Mouse (Mus musculus) liver, embryonic 12.5 days (tissue): ENCODE measurements around the gene Dnaic1. TPM values are rescaled to one million over a fixed set of nuclear protein-coding genes. Genes with fewer than 3 reads are reported as not detected.

ENCODE experiments used
- ATAC-seq: fragments of 200-750 bp; cut with Nextera tagmentation; 2 replicates; pipeline ENCODE4 v1.8.0; 2017; ENCODE audit warnings: moderate number of reproducible peaks, mild to moderate bottlenecking, moderate library complexity
- H3K27ac ChIP-seq: fragments of 300-500 bp; sonication (generic); 2 replicates; pipeline ENCODE4 v1.5.1; 2016; ENCODE audit warnings: mild to moderate bottlenecking
- H3K27me3 ChIP-seq: fragments of 300-500 bp; sonication (generic); replicated peaks from 2 replicates; pipeline ENCODE4 v1.6.1; 2016; ENCODE audit warnings: mild to moderate bottlenecking, moderate library complexity
- H3K36me3 ChIP-seq: fragments of 300-500 bp; sonication (generic); 2 replicates; pipeline ENCODE4 v1.6.1; 2016; ENCODE audit warnings: mild to moderate bottlenecking, moderate library complexity
- H3K4me1 ChIP-seq: fragments of 300-500 bp; sonication (generic); 2 replicates; pipeline ENCODE4 v1.6.1; 2016
- H3K4me2 ChIP-seq: fragments of 300-500 bp; sonication (generic); 2 replicates; pipeline ENCODE4 v1.6.1; 2016; ENCODE audit warnings: mild to moderate bottlenecking, moderate library complexity
- H3K4me3 ChIP-seq: fragments of 300-500 bp; sonication (generic); 2 replicates; pipeline ENCODE4 v1.5.1; 2016; ENCODE audit warnings: mild to moderate bottlenecking, moderate library complexity
- H3K9ac ChIP-seq: fragments of 300-500 bp; sonication (generic); 2 replicates; pipeline ENCODE4 v1.6.1; 2016; ENCODE audit warnings: mild to moderate bottlenecking, moderate library complexity
- H3K9me3 ChIP-seq: fragments of 300-500 bp; sonication (generic); replicated peaks from 2 replicates; pipeline ENCODE4 v1.6.1; 2016; ENCODE audit warnings: mild to moderate bottlenecking, moderate library complexity
- WGBS: fragments of 180-500 bp; shearing (Covaris S2); methylation state at CpG from one replicate; pipeline ENCODE4 v1.1.7; 2016; ENCODE audit not compliant: insufficient replicate concordance; 5-methylcytosine and 5-hydroxymethylcytosine counted together
- polyA plus RNA-seq: library from polyadenylated mRNA; unstranded; fragments of >200 nt; fragmentation: Nextera tagmentation; extraction: Ambion mirVana; gene quantifications from 2 replicates; pipeline ENCODE4 v1.2.1, GENCODE M21; 2016

The Dnaic1 gene
- polyA plus RNA-seq, 1 experiment from 2014 or later, result 0.51 TPM

DNA sequence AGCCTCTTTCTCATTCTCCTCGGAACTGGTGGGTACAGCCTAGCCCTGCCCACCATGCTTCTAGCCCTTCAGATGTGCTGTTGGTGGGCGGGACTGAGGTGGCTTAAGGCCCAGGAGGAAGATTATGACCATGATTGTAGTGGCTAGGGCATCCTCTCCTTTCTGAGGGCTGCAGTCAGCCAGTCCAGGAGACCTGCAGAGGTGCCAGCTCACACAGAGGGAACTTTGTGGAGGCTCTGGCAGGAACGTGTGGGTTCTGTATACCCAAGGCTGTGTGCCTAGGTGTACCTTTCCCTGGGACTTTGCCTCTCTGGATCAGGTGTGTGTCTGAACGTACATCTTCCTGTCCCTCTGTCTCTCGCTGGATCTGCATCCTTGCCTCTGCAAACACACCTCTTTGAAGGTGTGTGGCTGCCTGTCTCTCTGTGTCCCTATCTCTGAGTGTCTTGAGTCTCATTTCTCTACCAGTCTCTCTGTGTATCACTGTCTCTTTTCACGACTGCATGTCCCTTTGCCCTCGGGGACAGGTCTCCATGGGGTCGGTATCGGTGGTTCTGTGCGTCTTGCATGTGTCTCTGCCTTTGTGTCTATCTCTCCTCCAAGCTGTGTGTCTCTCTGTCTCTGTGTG, 69.8 kb downstream of the Dnaic1 start:
- peak overlapping the region; percentile 52 for H3K4me3 ChIP-seq
- WGBS, result 25% methylated on average over 10 of the region's 10 CpGs
- peak overlapping the region; percentile 80 for H3K4me2 ChIP-seq
- H3K27me3 ChIP-seq, result peaks cover 51% of the 10 kb centered on the region
- ATAC-seq, result no peak; the same call in 1 of the 2 replicates
- peaks cover 21% of the 10 kb centered on the region for H3K4me1 ChIP-seq
- peak overlapping the region; percentile 67 for H3K9ac ChIP-seq
- H3K36me3 ChIP-seq, result no peaks in the 10 kb centered on the region
- H3K27ac ChIP-seq, result peak overlapping the region; percentile 32; the same call in 1 of the 2 replicates
- H3K9me3 ChIP-seq, result no peaks in the 10 kb centered on the region

GRCm38 (mm10) chr4:41639913-41640507, 70.4 kb downstream of the Dnaic1 start, which contains the start of gene Enho:
TSS of gene Enho (minus strand) at chr4:41640324.
- Histone ChIP-seq H3K9ac (peak within 1 kb of the TSS; percentile 67), H3K4me2 (peak within 1 kb of the TSS; percentile 80), H3K27me3 (peaks cover 47% of the 10 kb centered on the region), H3K4me1 (peaks cover 21% of the 10 kb centered on the region), H3K9me3 (no peaks in the 10 kb centered on the region), H3K27ac (peak within 1 kb of the TSS; percentile 32; the same call in 1 of the 2 replicates), H3K4me3 (peak within 1 kb of the TSS; percentile 52), H3K36me3 (no peaks in the 10 kb centered on the region)
- ATAC-seq, result peak; percentile 89
- under 1% methylated on average over 69 of the region's 74 CpGs for WGBS

DNA sequence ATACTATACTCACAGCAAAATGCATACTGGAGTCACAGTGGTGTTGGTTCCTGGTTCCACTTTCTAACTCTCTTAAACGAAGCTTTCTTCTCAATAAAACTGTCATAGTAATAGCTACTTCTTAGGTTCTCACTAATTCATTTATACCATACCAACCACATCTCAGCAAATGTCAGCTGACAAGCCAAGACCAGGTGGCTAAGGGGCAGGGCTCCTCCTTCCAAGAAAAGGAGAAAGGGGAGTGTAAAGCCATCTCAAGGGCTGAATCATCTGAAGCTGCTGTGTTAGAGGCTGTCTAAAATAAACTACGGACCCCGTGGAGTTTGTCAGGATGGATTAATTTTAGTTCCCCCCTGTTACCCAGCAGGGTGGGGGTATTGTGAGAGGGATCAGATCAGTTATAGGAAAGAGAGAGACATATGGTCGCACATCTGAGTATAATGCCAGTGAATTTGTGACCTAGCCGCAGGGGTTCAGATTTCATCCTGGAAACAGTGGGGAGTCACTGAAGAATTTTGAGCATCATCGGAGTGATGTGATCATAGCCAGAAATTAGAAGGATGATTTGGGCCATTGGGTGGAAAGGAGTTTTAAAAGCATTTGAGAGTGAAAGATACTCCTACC, 71.7 kb downstream of the Dnaic1 start:
- Histone ChIP-seq H3K4me3 (no peak overlapping the region), H3K36me3 (no peaks in the 10 kb centered on the region), H3K9ac (no peak overlapping the region), H3K4me2 (no peak overlapping the region), H3K9me3 (no peaks in the 10 kb centered on the region), H3K27me3 (peaks cover 37% of the 10 kb centered on the region), H3K4me1 (peaks cover 15% of the 10 kb centered on the region), H3K27ac (no peak overlapping the region)
- 71% methylated on average over 6 of the region's 6 CpGs for WGBS
- ATAC-seq, result no peak

GRCm38 (mm10) chr4:41645488-41645887, 75.9 kb downstream of the Dnaic1 start:
- Histone ChIP-seq H3K36me3 (no peaks in the 10 kb centered on the region), H3K9ac (no peak overlapping the region), H3K4me3 (no peak overlapping the region), H3K4me1 (peaks cover 22% of the 10 kb centered on the region), H3K4me2 (no peak overlapping the region), H3K27me3 (no peaks in the 10 kb centered on the region; the same call in 1 of the 2 replicates), H3K9me3 (no peaks in the 10 kb centered on the region), H3K27ac (no peak overlapping the region)
- ATAC-seq, result no peak
- 17% methylated on average over 5 of the region's 5 CpGs for WGBS

DNA sequence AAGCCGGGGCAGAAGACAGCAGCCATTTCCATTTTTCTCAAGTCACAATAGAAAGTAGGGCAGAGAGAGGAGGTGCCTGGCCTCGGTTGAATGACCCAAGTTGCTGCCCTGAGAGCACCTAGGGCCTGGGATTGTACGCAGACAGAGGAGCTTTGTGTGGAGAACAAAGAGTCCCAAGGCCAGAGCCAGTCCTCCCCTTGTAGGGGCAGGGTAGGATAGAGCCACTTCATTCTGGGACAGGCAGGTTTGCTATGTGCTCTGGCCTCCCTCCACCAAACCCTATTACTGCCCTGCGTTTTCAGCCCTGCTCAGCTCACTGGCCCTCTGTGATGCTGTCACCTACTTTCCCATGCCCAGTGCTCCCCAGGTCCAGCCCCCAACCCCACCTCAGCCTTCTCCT, 78.6 kb downstream of the Dnaic1 start:
- WGBS, result 54% methylated on average over 4 of the region's 4 CpGs
- no peaks in the 10 kb centered on the region for H3K9me3 ChIP-seq
- H3K27ac ChIP-seq, result peak overlapping the region; percentile 46; the same call in 1 of the 2 replicates
- H3K4me3 ChIP-seq, result no peak overlapping the region
- peaks cover 18% of the 10 kb centered on the region for H3K4me1 ChIP-seq
- peak overlapping the region; percentile 27; the same call in 1 of the 2 replicates for H3K4me2 ChIP-seq
- H3K27me3 ChIP-seq, result 0 out of 2 replicates have a peak, but pooled peaks cover 3% of the 10 kb centered on the region
- no peak for ATAC-seq
- no peaks in the 10 kb centered on the region for H3K36me3 ChIP-seq
- H3K9ac ChIP-seq, result no peak overlapping the region; the same call in 1 of the 2 replicates

GRCm38 (mm10) chr4:41648627-41649026, 79.1 kb downstream of the Dnaic1 start:
- Histone ChIP-seq H3K27me3 (0 out of 2 replicates have a peak, but pooled peaks cover 3% of the 10 kb centered on the region), H3K36me3 (no peaks in the 10 kb centered on the region), H3K9ac (no peak overlapping the region), H3K4me1 (peaks cover 18% of the 10 kb centered on the region), H3K27ac (peak overlapping the region; percentile 46; the same call in 1 of the 2 replicates), H3K4me3 (no peak overlapping the region), H3K9me3 (no peaks in the 10 kb centered on the region), H3K4me2 (peak overlapping the region; percentile 27)
- peak; percentile 85 for ATAC-seq
- 32% methylated on average over 7 of the region's 7 CpGs for WGBS

GRCm38 (mm10) chr4:41653296-41653695, 83.7 kb downstream of the Dnaic1 start:
- no peaks in the 10 kb centered on the region for H3K9me3 ChIP-seq
- peaks cover 22% of the 10 kb centered on the region for H3K4me1 ChIP-seq
- no peak for ATAC-seq
- no peak overlapping the region for H3K4me3 ChIP-seq
- H3K9ac ChIP-seq, result no peak overlapping the region
- no peak overlapping the region for H3K27ac ChIP-seq
- peaks cover 30% of the 10 kb centered on the region for H3K27me3 ChIP-seq
- WGBS, result 45% methylated on average over 6 of the region's 6 CpGs
- no peaks in the 10 kb centered on the region for H3K36me3 ChIP-seq
- H3K4me2 ChIP-seq, result no peak overlapping the region

- WGBS, result 48% methylated on average over 6 of the region's 6 CpGs
- peak; percentile 49; the same call in 1 of the 2 replicates for ATAC-seq
These were observed 84.2 kb downstream of the Dnaic1 start for GRCm38 (mm10) chr4:41653730-41654129.

DNA sequence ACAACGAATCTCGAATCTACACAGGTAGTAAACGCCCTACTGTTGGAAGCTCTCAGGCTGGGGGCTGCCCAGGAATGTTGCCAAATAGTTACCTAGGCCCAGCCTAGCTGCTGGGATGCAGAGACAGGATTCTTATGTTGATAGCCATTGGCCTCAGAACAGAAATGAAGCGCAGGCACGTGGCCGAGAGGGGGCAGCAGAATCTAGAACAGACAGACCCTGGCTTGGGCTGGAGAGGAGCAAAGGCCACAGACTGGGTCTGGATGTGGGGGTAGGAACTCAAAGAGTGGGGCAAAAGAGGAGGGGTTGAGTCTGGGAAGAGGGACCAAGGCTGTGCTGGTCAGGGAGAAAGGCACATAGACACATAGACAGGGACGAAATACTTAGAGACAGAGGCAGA, 84.6 kb downstream of the Dnaic1 start:
- no peak overlapping the region for H3K4me3 ChIP-seq
- H3K27ac ChIP-seq, result no peak overlapping the region
- no peak overlapping the region for H3K4me2 ChIP-seq
- H3K36me3 ChIP-seq, result no peaks in the 10 kb centered on the region
- ATAC-seq, result no peak
- no peaks in the 10 kb centered on the region for H3K9me3 ChIP-seq
- no peak overlapping the region for H3K9ac ChIP-seq
- WGBS, result 19% methylated on average over 7 of the region's 7 CpGs
- H3K4me1 ChIP-seq, result peaks cover 21% of the 10 kb centered on the region
- peaks cover 39% of the 10 kb centered on the region for H3K27me3 ChIP-seq

More at GRCm38 (mm10) chr4:41653730-41654129, 84.2 kb downstream of the Dnaic1 start:
- Histone ChIP-seq H3K4me2 (no peak overlapping the region), H3K4me1 (peaks cover 22% of the 10 kb centered on the region), H3K36me3 (no peaks in the 10 kb centered on the region), H3K9me3 (no peaks in the 10 kb centered on the region), H3K4me3 (no peak overlapping the region), H3K27me3 (peaks cover 35% of the 10 kb centered on the region), H3K9ac (no peak overlapping the region), H3K27ac (no peak overlapping the region)

- no peak overlapping the region for H3K4me2 ChIP-seq
- no peaks in the 10 kb centered on the region for H3K9me3 ChIP-seq
- no peak overlapping the region for H3K9ac ChIP-seq
- H3K4me3 ChIP-seq, result no peak overlapping the region
- no peaks in the 10 kb centered on the region for H3K36me3 ChIP-seq
- WGBS, result 58% methylated on average over 2 of the region's 2 CpGs
- ATAC-seq, result no peak
- H3K4me1 ChIP-seq, result peaks cover 19% of the 10 kb centered on the region
- H3K27me3 ChIP-seq, result peaks cover 51% of the 10 kb centered on the region
- no peak overlapping the region for H3K27ac ChIP-seq
These were observed 86.0 kb downstream of the Dnaic1 start for GRCm38 (mm10) chr4:41655525-41655924.

DNA sequence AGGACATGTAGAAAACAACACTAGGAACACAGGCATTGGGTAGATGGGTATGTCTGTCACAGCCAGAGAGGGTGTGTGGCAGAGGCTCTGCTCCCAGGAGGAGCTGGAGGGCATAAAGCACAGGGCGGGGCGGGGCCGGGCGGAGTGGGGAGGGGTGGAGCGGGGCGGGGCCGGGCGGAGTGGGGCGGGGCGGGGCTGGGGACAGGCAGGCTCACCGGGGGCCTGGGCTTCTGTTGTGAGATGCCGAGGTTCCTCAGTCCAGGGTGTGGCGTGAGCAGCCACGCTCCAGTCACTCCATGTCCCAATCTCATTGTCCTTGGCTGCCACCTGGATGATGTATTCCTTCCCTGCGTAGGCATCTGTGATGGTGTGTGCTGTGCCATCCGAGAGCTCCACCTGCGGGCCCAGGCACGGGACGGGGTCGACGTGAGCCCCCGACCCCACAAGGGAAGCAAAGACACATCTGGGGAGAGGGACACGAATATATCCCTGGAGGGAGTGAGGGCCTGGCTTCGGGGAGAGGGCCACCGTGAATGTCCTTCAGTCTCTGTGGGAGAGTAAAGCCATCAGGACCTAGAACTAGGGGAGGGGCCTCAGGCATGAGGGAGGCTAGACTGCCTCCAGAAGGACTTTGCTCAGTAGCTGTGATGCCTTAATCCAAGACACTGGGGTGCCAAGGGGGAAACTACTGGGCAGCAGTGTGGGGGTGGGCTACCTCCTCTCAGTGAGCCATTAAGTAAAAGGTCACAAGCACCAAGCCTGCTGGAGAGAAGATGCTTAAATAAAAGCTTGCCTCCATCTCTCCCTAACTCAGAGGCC, 89.2 kb downstream of the Dnaic1 start:
- no peaks in the 10 kb centered on the region for H3K36me3 ChIP-seq
- H3K4me1 ChIP-seq, result peaks cover 35% of the 10 kb centered on the region
- peaks cover 70% of the 10 kb centered on the region for H3K27me3 ChIP-seq
- ATAC-seq, result peak; percentile 43
- H3K9ac ChIP-seq, result no peak overlapping the region
- peak overlapping the region; percentile 25 for H3K4me2 ChIP-seq
- H3K27ac ChIP-seq, result no peak overlapping the region
- 21% methylated on average over 20 of the region's 25 CpGs for WGBS
- no peaks in the 10 kb centered on the region for H3K9me3 ChIP-seq
- H3K4me3 ChIP-seq, result no peak overlapping the region
